Mouse (Mus musculus): ENCODE results near the gene Acp7. TPM values are rescaled to one million over a fixed set of nuclear protein-coding genes. Genes with fewer than 3 reads are reported as not detected.
A peak's percentile ranks its signal among the peaks of the same experiment; 100 is the strongest.
"Not testable (repeated sequence)": the region's sequence is repeated elsewhere in the genome, so short reads cannot be mapped to it uniquely, and the experiment has no call there.

The Acp7 gene
- polyA plus RNA-seq, 1 experiment from 2014 or later: not detected

DNA sequence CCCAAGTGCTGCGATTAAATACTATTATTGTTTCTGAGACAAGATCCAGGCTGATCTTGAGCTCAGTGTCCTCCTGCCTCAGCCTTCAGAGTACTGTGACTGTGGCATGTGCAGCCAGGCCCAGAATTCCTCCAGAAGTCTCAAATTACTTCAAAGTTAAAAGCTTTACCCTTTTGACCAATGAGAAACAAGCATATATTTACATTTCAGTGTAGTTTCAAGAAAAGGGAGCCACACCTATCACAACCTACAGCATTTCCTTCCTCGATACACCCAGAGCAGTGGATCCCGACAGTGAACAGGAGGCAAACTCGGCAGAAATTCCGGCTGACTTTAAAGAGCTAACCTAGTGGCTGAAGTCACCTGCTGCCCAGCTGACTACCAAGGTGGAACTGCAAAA lies 6.3 kb downstream of the Acp7 start:
- Histone ChIP-seq H3K27ac (ENCODE audit: low read depth, low read length) (no peak overlapping the region), H3K9me3 (ENCODE audit: control insufficient read depth, low read length) (no peaks in the 10 kb centered on the region)

DNA sequence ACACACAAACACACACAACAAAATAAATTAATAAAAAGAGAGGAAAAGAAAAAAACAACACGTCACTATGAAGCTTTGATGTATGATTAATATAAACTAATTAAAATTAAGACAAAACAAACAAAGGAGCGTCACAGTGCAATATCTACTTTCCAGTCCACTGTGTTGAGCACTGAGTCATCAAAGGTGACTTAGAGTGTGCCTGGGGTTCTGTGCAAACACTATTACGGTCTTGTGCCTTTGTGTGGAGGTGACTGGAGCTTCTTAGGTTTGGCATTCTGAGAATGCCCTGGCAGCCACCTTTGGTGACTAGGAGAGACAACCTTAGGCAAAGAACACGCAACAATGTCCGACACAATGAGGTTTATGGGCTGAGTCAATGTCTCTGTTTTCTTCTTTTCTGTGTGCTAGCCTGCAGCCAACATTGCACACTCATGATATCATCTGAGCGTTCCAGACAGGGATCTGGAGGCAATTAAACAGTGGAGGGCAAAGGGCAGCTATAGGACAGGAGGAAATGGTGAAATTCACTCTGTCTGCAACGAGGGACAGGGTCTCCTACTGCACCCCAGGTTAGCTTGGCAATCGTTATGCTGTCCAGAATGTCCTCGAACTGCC lies 11.9 kb downstream of the Acp7 start:
- ATAC-seq (replicated peaks; ENCODE audit: low FRiP score) (no peak), DNase-seq (ENCODE audit: low spot score) (no peak)
- H3K4me1 ChIP-seq (replicated peaks; ENCODE audit: control insufficient read depth, insufficient read depth, low read length): no peaks in the 10 kb centered on the region
- H3K27ac ChIP-seq (ENCODE audit: low read depth, low read length): no peak overlapping the region
- H3K36me3 ChIP-seq (ENCODE audit: control insufficient read depth, insufficient read depth, low read length): no peaks in the 10 kb centered on the region
- no peaks in the 10 kb centered on the region for H3K27me3 ChIP-seq (replicated peaks; ENCODE audit: control insufficient read depth, insufficient read depth, low read length)
- H3K4me2 ChIP-seq: no peak overlapping the region
- 60% methylated on average over 9 of the region's 9 CpGs for WGBS
- no peaks in the 10 kb centered on the region for H3K9me3 ChIP-seq (ENCODE audit: control insufficient read depth, low read length)
- no peak overlapping the region for H3K9ac ChIP-seq (ENCODE audit: low read depth, low read length)
- H3K4me3 ChIP-seq (ENCODE audit: low read depth, low read length): no peak overlapping the region

More for the DNA sequence above, 6.3 kb downstream of the Acp7 start:
- DNase-seq (ENCODE audit: low spot score) (no peak), ATAC-seq (replicated peaks; ENCODE audit: low FRiP score) (no peak)
- Histone ChIP-seq H3K27me3 (replicated peaks; ENCODE audit: control insufficient read depth, insufficient read depth, low read length) (peaks cover 11% of the 10 kb centered on the region), H3K4me3 (ENCODE audit: low read depth, low read length) (no peak overlapping the region), H3K9ac (ENCODE audit: low read depth, low read length) (no peak overlapping the region), H3K36me3 (ENCODE audit: control insufficient read depth, insufficient read depth, low read length) (no peaks in the 10 kb centered on the region), H3K4me2 (no peak overlapping the region), H3K4me1 (replicated peaks; ENCODE audit: control insufficient read depth, insufficient read depth, low read length) (no peaks in the 10 kb centered on the region)
- 76% methylated on average over 5 of the region's 5 CpGs for WGBS

DNA sequence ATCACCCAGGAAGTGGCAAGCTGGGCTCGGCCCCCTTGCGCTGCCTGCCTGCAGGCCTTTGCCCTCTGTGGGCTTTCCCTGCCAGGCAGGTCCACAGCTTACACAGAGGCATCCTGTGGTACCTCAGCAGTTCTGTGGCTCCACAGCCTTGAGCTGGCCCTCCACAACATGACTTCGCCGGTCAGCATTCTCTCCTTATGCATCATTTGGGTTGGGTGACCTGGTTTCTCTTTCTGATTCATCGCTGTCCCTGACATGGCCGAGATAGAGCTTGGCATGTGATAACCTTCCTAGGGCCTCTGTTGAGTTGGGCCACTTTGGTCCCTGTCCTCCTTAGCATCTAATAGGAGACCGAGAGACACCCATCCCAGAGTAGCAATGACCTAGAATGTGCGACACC lies 25.2 kb downstream of the Acp7 start:
- WGBS: 79% methylated on average over 8 of the region's 8 CpGs
- no peak for DNase-seq (ENCODE audit: low spot score)
- no peaks in the 10 kb centered on the region for H3K9me3 ChIP-seq (ENCODE audit: control insufficient read depth, low read length)
- H3K9ac ChIP-seq (ENCODE audit: low read depth, low read length): no peak overlapping the region
- no peak for ATAC-seq (replicated peaks; ENCODE audit: low FRiP score)
- no peaks in the 10 kb centered on the region for H3K27me3 ChIP-seq (replicated peaks; ENCODE audit: control insufficient read depth, insufficient read depth, low read length)
- H3K4me1 ChIP-seq (replicated peaks; ENCODE audit: control insufficient read depth, insufficient read depth, low read length): no peaks in the 10 kb centered on the region; the same call in 1 of the 2 replicates
- no peak overlapping the region for H3K4me2 ChIP-seq
- H3K4me3 ChIP-seq (ENCODE audit: low read depth, low read length): no peak overlapping the region
- H3K36me3 ChIP-seq (ENCODE audit: control insufficient read depth, insufficient read depth, low read length): no peaks in the 10 kb centered on the region
- H3K27ac ChIP-seq (ENCODE audit: low read depth, low read length): no peak overlapping the region

- H3K27me3 ChIP-seq (replicated peaks; ENCODE audit: control insufficient read depth, insufficient read depth, low read length); H3K9ac ChIP-seq (ENCODE audit: low read depth, low read length); H3K27ac ChIP-seq (ENCODE audit: low read depth, low read length); ATAC-seq (replicated peaks; ENCODE audit: low FRiP score); DNase-seq (ENCODE audit: low spot score); H3K36me3 ChIP-seq (ENCODE audit: control insufficient read depth, insufficient read depth, low read length); H3K4me1 ChIP-seq (replicated peaks; ENCODE audit: control insufficient read depth, insufficient read depth, low read length); H3K9me3 ChIP-seq (ENCODE audit: control insufficient read depth, low read length); H3K4me3 ChIP-seq (ENCODE audit: low read depth, low read length); H3K4me2 ChIP-seq: not testable (repeated sequence)
- WGBS: 70% methylated on average over 2 of the region's 2 CpGs
Measured at GRCm38 (mm10) chr7:28603788-28604187, 27.3 kb downstream of the Acp7 start.

DNA sequence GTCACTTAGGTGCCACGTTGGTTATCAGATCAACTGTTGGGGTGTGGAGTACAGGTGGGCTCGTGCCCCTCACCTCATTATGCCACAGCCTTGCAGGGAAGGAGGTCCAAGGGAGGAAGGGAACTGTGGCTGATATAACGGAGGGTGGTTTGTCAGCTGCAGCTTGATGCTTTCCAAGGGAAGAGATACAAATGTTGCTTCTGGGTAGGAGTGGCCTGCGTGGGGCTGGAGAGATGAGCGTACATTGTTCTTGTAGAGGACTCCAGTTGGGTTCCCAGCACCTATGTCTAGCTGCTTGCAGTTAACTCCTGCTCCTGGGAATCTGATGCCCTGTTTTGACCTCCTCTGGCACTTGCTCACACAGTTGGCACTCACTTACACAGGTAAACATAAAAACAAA lies 28.0 kb downstream of the Acp7 start:
- Histone ChIP-seq H3K4me2 (no peak overlapping the region), H3K36me3 (ENCODE audit: control insufficient read depth, insufficient read depth, low read length) (no peaks in the 10 kb centered on the region), H3K9ac (ENCODE audit: low read depth, low read length) (no peak overlapping the region), H3K9me3 (ENCODE audit: control insufficient read depth, low read length) (no peaks in the 10 kb centered on the region), H3K27ac (ENCODE audit: low read depth, low read length) (no peak overlapping the region), H3K27me3 (replicated peaks; ENCODE audit: control insufficient read depth, insufficient read depth, low read length) (no peaks in the 10 kb centered on the region), H3K4me3 (ENCODE audit: low read depth, low read length) (no peak overlapping the region), H3K4me1 (replicated peaks; ENCODE audit: control insufficient read depth, insufficient read depth, low read length) (no peaks in the 10 kb centered on the region; the same call in 1 of the 2 replicates)
- ATAC-seq (replicated peaks; ENCODE audit: low FRiP score) (no peak), DNase-seq (ENCODE audit: low spot score) (no peak)
- WGBS: 68% methylated on average over 5 of the region's 5 CpGs

GRCm38 (mm10) chr7:28601668-28602067 lies 29.5 kb downstream of the Acp7 start:
- Histone ChIP-seq H3K27me3 (replicated peaks; ENCODE audit: control insufficient read depth, insufficient read depth, low read length) (no peaks in the 10 kb centered on the region), H3K4me1 (replicated peaks; ENCODE audit: control insufficient read depth, insufficient read depth, low read length) (peaks cover 6% of the 10 kb centered on the region), H3K4me3 (ENCODE audit: low read depth, low read length) (no peak overlapping the region), H3K36me3 (ENCODE audit: control insufficient read depth, insufficient read depth, low read length) (no peaks in the 10 kb centered on the region), H3K27ac (ENCODE audit: low read depth, low read length) (no peak overlapping the region), H3K9me3 (ENCODE audit: control insufficient read depth, low read length) (no peaks in the 10 kb centered on the region), H3K4me2 (no peak overlapping the region), H3K9ac (ENCODE audit: low read depth, low read length) (no peak overlapping the region)
- ATAC-seq (replicated peaks; ENCODE audit: low FRiP score) (no peak), DNase-seq (ENCODE audit: low spot score) (no peak)
- WGBS: 23% methylated on average over 7 of the region's 7 CpGs

- H3K9me3 ChIP-seq (ENCODE audit: control insufficient read depth, low read length): no peaks in the 10 kb centered on the region
- H3K4me3 ChIP-seq (ENCODE audit: low read depth, low read length): no peak overlapping the region
- peaks cover 13% of the 10 kb centered on the region for H3K4me1 ChIP-seq (replicated peaks; ENCODE audit: control insufficient read depth, insufficient read depth, low read length)
- no peaks in the 10 kb centered on the region for H3K36me3 ChIP-seq (ENCODE audit: control insufficient read depth, insufficient read depth, low read length)
- no peak overlapping the region for H3K9ac ChIP-seq (ENCODE audit: low read depth, low read length)
- H3K4me2 ChIP-seq: no peak overlapping the region
- ATAC-seq (replicated peaks; ENCODE audit: low FRiP score): no peak
- no peak for DNase-seq (ENCODE audit: low spot score)
- 11% methylated on average over 11 of the region's 11 CpGs for WGBS
- no peak overlapping the region for H3K27ac ChIP-seq (ENCODE audit: low read depth, low read length)
- H3K27me3 ChIP-seq (replicated peaks; ENCODE audit: control insufficient read depth, insufficient read depth, low read length): no peaks in the 10 kb centered on the region
Measured at GRCm38 (mm10) chr7:28601029-28601428, 30.1 kb downstream of the Acp7 start.

GRCm38 (mm10) chr7:28598951-28599350 lies 32.2 kb downstream of the Acp7 start:
- no peaks in the 10 kb centered on the region for H3K27me3 ChIP-seq (replicated peaks; ENCODE audit: control insufficient read depth, insufficient read depth, low read length)
- DNase-seq (ENCODE audit: low spot score) (no peak), ATAC-seq (replicated peaks; ENCODE audit: low FRiP score) (no peak)
- H3K36me3 ChIP-seq (ENCODE audit: control insufficient read depth, insufficient read depth, low read length): peaks cover 5% of the 10 kb centered on the region; the same call in 1 of the 2 replicates
- H3K4me2 ChIP-seq: no peak overlapping the region
- H3K9ac ChIP-seq (ENCODE audit: low read depth, low read length): no peak overlapping the region
- 69% methylated on average over 2 of the region's 2 CpGs for WGBS
- H3K4me3 ChIP-seq (ENCODE audit: low read depth, low read length): no peak overlapping the region
- no peaks in the 10 kb centered on the region for H3K9me3 ChIP-seq (ENCODE audit: control insufficient read depth, low read length)
- H3K27ac ChIP-seq (ENCODE audit: low read depth, low read length): no peak overlapping the region
- H3K4me1 ChIP-seq (replicated peaks; ENCODE audit: control insufficient read depth, insufficient read depth, low read length): peaks cover 32% of the 10 kb centered on the region

DNA sequence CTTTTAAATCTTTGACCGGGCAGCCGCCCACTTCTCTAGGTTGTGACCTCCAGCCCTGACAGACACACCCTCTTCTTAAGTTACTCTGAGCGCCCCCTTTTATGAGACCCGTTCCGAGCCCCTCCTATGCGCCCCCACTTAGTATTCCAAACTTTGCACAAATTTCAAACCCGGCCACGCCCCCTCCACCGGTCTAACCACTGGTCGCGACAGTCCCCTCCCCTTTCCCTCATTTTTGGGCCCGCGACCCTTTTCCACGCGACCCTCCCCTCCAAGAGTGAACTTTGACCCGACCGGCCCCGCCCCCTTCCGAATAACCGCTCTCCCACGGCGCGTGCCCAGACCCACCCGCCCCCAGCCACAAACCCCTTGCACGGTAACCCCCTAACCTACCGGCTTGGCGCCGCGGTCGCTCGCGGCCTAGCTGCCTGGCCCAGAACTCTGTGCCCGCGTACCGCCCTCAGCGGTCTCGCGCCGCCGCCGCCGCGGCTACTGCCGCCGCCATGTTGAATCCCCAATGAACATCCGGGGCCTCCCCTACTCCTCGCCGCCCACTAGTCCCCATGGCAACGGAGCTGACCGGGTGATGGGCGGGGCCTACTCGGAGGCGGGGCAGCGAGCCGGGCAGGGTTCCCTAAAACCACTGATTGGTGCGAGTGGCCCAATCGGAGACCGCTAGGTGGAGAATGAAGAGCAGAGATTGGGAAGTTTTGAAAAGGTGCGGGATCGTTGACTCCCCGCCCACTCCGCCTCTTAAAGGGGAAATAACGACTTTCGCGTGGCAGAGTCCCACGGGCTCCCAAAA lies 33.3 kb downstream of the Acp7 start, which contains the start of the genes Samd4b and Pak4:
Gene Samd4b, minus strand, starts transcription at position 503 of the 805 bp plus-strand sequence.
Gene Pak4, minus strand, starts transcription at position 544 of the 805 bp plus-strand sequence.
- Histone ChIP-seq H3K4me2 (peak within 1 kb of the TSS; percentile 88), H3K27me3 (replicated peaks; ENCODE audit: control insufficient read depth, insufficient read depth, low read length) (no peaks in the 10 kb centered on the region), H3K4me3 (ENCODE audit: low read depth, low read length) (peak within 1 kb of the TSS; percentile 82), H3K27ac (ENCODE audit: low read depth, low read length) (peak within 1 kb of the TSS; percentile 89), H3K9ac (ENCODE audit: low read depth, low read length) (peak within 1 kb of the TSS; percentile 79), H3K36me3 (ENCODE audit: control insufficient read depth, insufficient read depth, low read length) (peaks cover 7% of the 10 kb centered on the region; the same call in 1 of the 2 replicates), H3K9me3 (ENCODE audit: control insufficient read depth, low read length) (no peaks in the 10 kb centered on the region), H3K4me1 (replicated peaks; ENCODE audit: control insufficient read depth, insufficient read depth, low read length) (peaks cover 44% of the 10 kb centered on the region)
- ATAC-seq (replicated peaks; ENCODE audit: low FRiP score): peak; percentile 89
- DNase-seq (ENCODE audit: low spot score): peak; percentile 100
- under 1% methylated on average over 66 of the region's 66 CpGs for WGBS

Measured in liver, embryonic 11.5 days (tissue).